8 mouse cellular contexts compared by ENCODE assay signal in genomic region chr9:43879969-43880396, GRCm38 (mm10).
DNase-seq lines count a peak whose midpoint lies in the region; ATAC-seq and TF ChIP-seq lines count a peak whose summit lies in the region.

No protein-coding gene starts in this region.

- WGBS in cerebellum, adult 2 months = under 1% methylated on average over 26 of the region's 26 CpGs
- whole genome bisulfite sequencing in forebrain, embryonic 13.5 days = under 1% methylated on average over 26 of the region's 26 CpGs
- under 1% methylated on average over 26 of the region's 26 CpGs for WGBS in midbrain, embryonic 14.5 days

- ATAC-seq in forebrain, embryonic 13.5 days = peak; percentile 82
- peak; percentile 62; the same call in 1 of the 2 replicates for ATAC-seq in midbrain, embryonic 14.5 days (ENCODE audit: low FRiP score, low TSS enrichment)

- peaks cover 2% of the 10 kb centered on the region; the same call in 1 of the 2 replicates for H3K27me3 ChIP-seq in cerebellum, adult 2 months (ENCODE audit: control insufficient read depth, insufficient read depth, low read length)
- peaks cover 2% of the 10 kb centered on the region; the same call in 1 of the 2 replicates for H3K27me3 ChIP-seq in ES-Bruce4 (ENCODE audit: control insufficient read depth, insufficient read depth, low read length, poor library complexity, severe bottlenecking)
- H3K27me3 ChIP-seq in forebrain, embryonic 13.5 days = peaks cover 29% of the 10 kb centered on the region
- peaks cover 28% of the 10 kb centered on the region for H3K27me3 ChIP-seq in midbrain, embryonic 14.5 days (ENCODE audit: control insufficient read depth, insufficient read depth, low read length)

- H3K4me1 ChIP-seq in cerebellum, adult 2 months (ENCODE audit: control insufficient read depth, insufficient read depth, low read length) = no peaks in the 10 kb centered on the region; the same call in 1 of the 2 replicates
- no peaks in the 10 kb centered on the region for H3K4me1 ChIP-seq in ES-Bruce4 (ENCODE audit: control insufficient read depth, insufficient read depth, low read length)
- H3K4me1 ChIP-seq in forebrain, embryonic 13.5 days = peaks cover 20% of the 10 kb centered on the region
- peaks cover 21% of the 10 kb centered on the region for H3K4me1 ChIP-seq in midbrain, embryonic 14.5 days (ENCODE audit: control insufficient read depth, insufficient read depth, low read length)

- H3K4me2 ChIP-seq in forebrain, embryonic 13.5 days = peak overlapping the region; percentile 75
- H3K4me2 ChIP-seq in midbrain, embryonic 14.5 days (ENCODE audit: low read length) = peak overlapping the region; percentile 60

- no peak for TF ChIP-seq POLR2A in cerebellum, adult 2 months (IDR thresholded peaks at IDR 0.05; ENCODE audit: borderline replicate concordance, insufficient read depth, low read length)
- no peak for TF ChIP-seq POLR2A in ES-Bruce4 (IDR thresholded peaks at IDR 0.05; ENCODE audit: insufficient read depth, low read length)

- peak overlapping the region; percentile 28 for H3K4me3 ChIP-seq in cerebellum, adult 2 months (replicated peaks; ENCODE audit: insufficient read depth, low read depth, low read length)
- peak overlapping the region; percentile 37 for H3K4me3 ChIP-seq in ES-Bruce4 (ENCODE audit: low read depth, low read length)
- H3K4me3 ChIP-seq in forebrain, embryonic 13.5 days = peak overlapping the region; percentile 39
- peak overlapping the region; percentile 30 for H3K4me3 ChIP-seq in midbrain, embryonic 14.5 days (replicated peaks; ENCODE audit: low read depth, low read length)

- DNase-seq in cerebellum, adult 2 months = peak; percentile 6 to 14
- no peak for DNase-seq in cerebellum, adult 9-10 months
- DNase-seq in layer of hippocampus, adult 9-10 months (ENCODE audit: low spot score) = peak; percentile 49
- DNase-seq in midbrain, embryonic 14.5 days = peak; percentile 86
- no peak for DNase-seq in B cell, adult 2 months
- no peak for DNase-seq in thymus, postnatal 0 days (ENCODE audit: low spot score)

- no peaks in the 10 kb centered on the region for H3K9me3 ChIP-seq in ES-Bruce4 (replicated peaks; ENCODE audit: control insufficient read depth, insufficient read depth, low read length, poor library complexity, severe bottlenecking)
- H3K9me3 ChIP-seq in forebrain, embryonic 13.5 days (replicated peaks) = no peaks in the 10 kb centered on the region
- no peaks in the 10 kb centered on the region for H3K9me3 ChIP-seq in midbrain, embryonic 14.5 days (ENCODE audit: control insufficient read depth, low read length)

- H3K9ac ChIP-seq in ES-Bruce4 (ENCODE audit: low read depth, poor library complexity, severe bottlenecking) = no peak overlapping the region
- peak overlapping the region; percentile 57 for H3K9ac ChIP-seq in forebrain, embryonic 13.5 days
- H3K9ac ChIP-seq in midbrain, embryonic 14.5 days (replicated peaks; ENCODE audit: low read length) = peak overlapping the region; percentile 30

- TF ChIP-seq EP300 in ES-Bruce4 (IDR thresholded peaks at IDR 0.05; ENCODE audit: insufficient read depth, low read depth, low read length) = 0 out of 2 replicates have a peak, but pooled peaks have one; percentile 26

- no peak overlapping the region for H3K27ac ChIP-seq in cerebellum, adult 2 months (ENCODE audit: insufficient read depth, low read length)
- no peak overlapping the region for H3K27ac ChIP-seq in ES-Bruce4 (ENCODE audit: insufficient read depth, low read length)
- H3K27ac ChIP-seq in forebrain, embryonic 13.5 days = peak overlapping the region; percentile 44; the same call in 1 of the 2 replicates
- H3K27ac ChIP-seq in midbrain, embryonic 14.5 days (replicated peaks; ENCODE audit: low read depth, low read length) = peak overlapping the region; percentile 10; the same call in 1 of the 2 replicates

- no peaks in the 10 kb centered on the region for H3K36me3 ChIP-seq in ES-Bruce4 (ENCODE audit: control insufficient read depth, insufficient read depth, low read length, poor library complexity, severe bottlenecking)
- no peaks in the 10 kb centered on the region for H3K36me3 ChIP-seq in forebrain, embryonic 13.5 days (ENCODE audit: poor library complexity, severe bottlenecking)
- H3K36me3 ChIP-seq in midbrain, embryonic 14.5 days (ENCODE audit: control insufficient read depth, insufficient read depth, low read length) = no peaks in the 10 kb centered on the region

- TF ChIP-seq CTCF in cerebellum, adult 2 months (IDR thresholded peaks at IDR 0.05; ENCODE audit: borderline replicate concordance, insufficient read depth, low read depth, low read length) = no peak
- TF ChIP-seq CTCF in ES-Bruce4 (IDR thresholded peaks at IDR 0.05; ENCODE audit: low read depth, low read length) = no peak

Comparison
In these comparisons a context has a peak if more than half of its experiments do, and no peak if none do; other contexts are left out.
1. DNase-seq: peak in cerebellum, adult 2 months (2 of 2), layer of hippocampus, adult 9-10 months (single experiment) and midbrain, embryonic 14.5 days (single experiment); none in cerebellum, adult 9-10 months (single experiment), B cell, adult 2 months (0 of 2) and thymus, postnatal 0 days (single experiment).
2. H3K27ac ChIP-seq: peak in forebrain, embryonic 13.5 days (single experiment) and midbrain, embryonic 14.5 days (single experiment); none in cerebellum, adult 2 months (single experiment) and ES-Bruce4 (single experiment).
3. Peak in every context shown above with its lines, with median percentiles within 50 percentile points of each other: H3K4me3 ChIP-seq.